Mouse (Mus musculus) mature B cell (primary cell): Measurements from ENCODE around the gene Jsrp1.
"Not testable (repeated sequence)": the region's sequence is repeated elsewhere in the genome, so short reads cannot be mapped to it uniquely, and the experiment has no call there.

Source experiments
- in situ Hi-C: fragments of 300-500 bp; cut with MboI; formaldehyde crosslinking; loops from 2 replicates; pipeline ENCODE4 v1.14.3; 2019

The Jsrp1 gene

DNA sequence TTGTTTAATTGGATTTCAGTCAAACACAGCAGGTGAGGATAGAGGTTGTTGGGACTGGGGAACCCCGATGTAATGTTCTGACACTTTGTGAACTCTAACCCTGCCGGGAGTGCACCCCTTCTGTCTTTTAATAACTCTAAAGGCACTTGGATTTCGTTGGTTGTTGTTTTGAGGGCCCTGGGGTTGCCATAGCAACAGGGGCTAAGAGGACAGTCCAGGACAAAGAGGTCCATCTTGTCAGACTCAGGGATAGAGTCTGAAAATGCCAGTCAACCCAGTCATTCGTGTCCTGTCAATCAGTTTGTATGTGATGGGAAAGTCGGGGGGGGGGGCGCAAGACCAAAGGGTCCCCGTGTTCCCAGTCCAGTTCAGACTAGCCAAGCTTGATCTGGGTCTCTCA, 19.5 kb upstream of the Jsrp1 start:
- in situ Hi-C loops: no loop called here

DNA sequence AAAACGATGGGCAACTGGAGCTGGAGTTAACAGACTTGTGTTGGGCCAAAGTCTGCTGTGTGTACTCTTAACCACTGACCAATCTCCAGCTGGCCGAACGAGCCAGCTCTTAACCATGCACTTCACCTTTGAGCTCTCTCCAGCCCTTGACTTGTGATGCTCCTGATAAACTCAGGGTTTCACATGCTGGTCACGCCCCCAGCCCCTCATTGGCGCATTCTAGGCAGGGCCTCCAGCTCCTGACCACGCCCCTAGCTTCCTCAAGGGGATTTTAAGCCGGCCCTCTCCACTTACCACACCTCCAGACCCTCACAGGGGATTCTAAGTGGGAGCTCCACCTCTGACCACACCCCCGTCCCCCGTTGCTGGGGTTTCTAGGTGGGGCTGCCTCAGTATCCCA, 17.8 kb upstream of the Jsrp1 start:
- in situ Hi-C loops: no loop called here

DNA sequence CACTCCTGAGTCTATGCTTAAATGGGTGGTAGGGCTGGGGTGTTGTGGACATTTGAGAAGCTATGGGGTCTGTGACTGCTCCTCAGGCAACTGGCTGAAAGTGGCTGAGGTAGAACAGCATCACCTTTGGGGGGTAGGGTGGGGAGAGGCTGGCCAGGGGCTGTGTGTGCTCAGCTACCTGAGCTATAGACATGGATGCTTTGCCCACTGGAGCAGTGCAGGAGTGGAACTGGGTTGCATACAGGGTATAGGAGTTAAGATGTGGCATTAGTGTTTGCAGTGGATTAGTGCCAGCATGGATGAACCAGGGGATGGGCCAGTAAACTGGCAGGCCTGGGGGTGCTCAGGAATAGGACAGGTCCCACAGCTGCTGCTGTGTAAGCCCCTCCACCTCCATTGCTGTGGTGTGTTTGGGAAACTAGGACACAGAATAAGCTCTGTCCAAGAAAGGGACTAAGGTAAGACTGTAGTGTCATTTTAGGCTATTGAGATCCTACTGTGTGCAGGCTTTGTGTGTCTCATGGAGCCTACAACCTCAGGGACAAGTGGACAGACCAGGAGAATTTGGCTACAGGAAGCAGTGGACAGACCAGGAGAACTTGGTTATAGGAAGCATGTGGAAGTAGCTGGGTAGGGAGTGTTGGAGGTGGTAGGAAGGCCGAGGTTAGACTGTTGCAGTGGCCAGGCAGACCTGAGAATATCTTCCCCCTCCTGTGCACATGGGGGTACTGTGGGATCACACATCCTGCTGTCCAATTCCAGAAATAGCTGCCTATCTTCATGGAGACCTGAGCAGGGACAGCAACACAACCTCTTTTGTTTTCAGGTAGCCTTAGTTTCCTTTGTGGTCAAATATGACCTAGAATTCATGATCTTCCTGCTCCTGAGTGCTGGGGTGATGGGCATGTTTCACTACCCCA, 16.3 kb upstream of the Jsrp1 start:
- in situ Hi-C loops: no loop called here

DNA sequence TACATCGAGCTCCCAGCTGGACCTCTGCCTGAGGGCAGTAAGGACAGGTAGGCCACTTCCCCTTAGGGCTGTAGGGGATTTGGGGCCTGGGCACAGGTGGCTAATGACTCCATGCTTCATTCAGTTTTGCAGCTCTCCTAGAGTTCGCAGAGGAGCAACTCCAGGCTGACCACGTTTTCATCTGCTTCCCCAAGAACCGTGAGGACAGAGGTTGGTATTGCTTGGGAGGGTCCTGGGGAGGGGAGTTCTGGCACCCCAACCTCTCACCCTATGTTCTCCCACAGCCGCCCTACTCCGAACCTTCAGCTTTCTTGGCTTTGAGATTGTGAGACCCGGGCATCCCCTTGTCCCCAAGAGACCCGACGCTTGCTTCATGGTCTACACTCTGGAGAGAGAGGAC, 15.3 kb upstream of the Jsrp1 start:
- in situ Hi-C loops: not testable (repeated sequence)

DNA sequence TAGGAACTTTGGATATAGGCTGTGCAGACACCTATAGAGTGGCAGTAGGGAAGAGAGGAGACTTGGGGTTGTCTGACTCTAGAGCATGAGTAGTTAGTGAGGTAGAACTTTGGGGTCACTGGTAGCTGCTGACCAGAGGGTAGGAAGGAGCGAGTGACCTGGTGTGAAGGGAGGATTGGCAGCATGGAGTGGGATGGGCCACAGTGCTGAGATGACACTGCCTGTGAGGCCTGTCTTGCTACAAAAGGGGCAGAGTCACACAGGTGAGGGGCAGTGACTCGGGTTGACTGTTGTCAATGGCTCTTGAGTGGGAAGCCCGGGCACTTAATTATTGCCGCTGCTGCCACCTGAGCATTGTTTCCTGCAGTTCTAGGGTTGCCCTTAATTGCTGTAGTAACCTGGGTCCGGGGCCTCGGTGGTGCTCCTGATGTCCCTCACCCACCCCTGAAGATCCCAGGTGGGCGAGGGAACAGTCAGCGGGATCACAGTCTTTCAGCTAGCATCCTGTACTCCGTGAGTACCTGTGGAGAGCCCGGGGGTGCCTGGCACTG, 14.6 kb upstream of the Jsrp1 start:
- in situ Hi-C loops: no loop called here

DNA sequence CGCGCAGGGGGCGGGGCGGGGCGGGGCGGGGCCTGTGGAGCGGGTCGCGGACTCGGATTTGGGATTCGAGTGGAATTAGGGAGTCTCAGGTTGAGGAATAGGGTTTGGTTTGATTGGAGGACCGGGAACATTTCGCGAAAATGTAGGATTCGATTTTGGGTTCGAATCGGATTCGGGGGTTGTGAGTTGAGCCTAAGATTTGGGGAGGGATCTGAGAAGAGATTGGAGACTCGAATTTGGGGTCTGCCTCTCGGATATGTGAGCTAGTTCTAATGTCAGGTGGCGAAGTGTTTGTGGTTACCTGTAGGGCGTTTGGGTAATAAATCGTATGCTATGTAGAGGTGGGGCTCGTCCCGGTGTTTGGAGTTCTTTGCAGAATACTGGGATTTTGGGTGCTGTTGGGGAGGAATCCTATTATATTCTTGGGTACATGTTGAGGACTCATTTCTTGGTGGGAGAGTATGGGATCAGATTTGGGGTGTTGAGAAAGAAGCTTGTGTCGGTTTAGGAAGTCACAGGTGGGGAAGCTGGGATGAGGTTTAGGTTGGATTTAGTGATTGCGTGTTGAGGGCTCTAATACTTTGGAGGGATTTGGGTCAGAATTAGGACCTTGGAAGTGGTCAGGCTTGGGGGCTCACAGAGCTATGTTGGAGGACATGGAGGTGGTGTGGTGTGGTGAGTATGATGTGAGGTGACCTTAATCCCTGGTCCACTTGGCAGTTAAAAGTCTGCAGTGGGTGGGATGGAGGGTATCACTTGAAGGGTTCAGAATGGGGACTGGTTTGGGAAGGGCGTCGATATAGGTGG, 14.0 kb upstream of the Jsrp1 start:
- in situ Hi-C loops: no loop called here

DNA sequence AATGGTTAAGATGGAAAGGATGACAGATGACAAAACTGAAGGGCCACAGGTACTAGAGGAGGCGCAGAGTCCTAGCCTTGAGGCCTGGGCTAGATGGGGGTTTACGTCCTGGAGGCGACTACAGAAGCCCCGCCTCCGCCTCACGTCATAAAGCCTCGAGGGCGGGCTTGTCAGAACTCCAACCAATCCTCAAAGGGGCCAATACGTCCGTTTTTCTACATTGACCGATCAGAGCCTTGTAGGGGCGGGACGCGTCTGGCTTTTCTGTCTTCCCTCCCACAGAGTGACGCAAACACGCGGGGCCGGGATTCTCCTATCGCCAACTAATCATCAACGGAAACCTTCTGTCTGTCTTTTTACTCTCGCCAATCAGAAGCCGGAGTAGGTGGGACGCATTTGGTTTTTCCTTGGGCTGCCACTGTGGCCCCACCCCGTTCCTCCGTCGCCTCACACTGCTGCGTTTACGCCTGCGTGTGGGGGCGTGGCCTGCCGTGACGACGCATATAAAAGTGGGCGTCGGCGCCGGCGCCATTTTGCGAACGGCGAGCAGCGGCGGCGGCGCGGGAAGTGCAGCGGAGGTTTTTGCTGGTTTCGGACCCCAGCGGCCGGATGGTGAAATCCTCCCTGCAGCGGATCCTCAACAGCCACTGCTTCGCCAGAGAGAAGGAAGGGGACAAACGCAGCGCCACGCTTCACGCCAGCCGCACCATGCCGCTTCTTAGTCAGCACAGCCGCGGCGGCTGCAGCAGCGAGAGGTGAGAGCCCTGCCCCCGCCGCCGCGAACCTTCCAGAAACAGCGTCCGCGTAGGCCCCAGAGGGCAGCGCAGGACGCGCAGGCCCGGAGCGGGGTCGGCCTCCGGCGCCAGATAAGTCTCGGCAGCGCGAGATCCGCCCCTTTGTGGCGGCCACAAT, 13.1 kb upstream of the Jsrp1 start, which contains the start of gene Oaz1:
Gene Oaz1, plus strand, starts transcription at position 506 of the 912 bp plus-strand sequence.
- in situ Hi-C loops: no loop called here

DNA sequence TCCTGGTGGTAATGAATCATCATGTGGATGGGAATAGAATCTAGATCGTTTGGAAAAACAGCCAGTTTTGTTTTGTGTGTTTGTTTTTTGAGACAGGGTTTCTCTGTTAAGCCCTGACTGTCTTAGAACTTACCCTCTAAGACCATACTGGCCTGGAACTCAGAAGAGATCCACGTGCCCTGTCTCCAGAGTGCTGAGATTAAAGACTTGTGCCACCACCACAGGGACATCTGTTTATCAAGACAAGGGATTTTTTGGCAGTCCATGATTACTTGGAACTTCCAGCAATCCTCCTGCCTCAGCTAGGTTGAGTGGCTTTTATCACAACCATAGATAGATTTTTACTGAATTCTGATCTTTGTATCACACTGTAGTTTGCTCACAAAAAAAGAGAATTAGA, 11.5 kb upstream of the Jsrp1 start:
- in situ Hi-C loops: loop anchor here (5.0 kb wide), 1 partner anchor 52 kb away; no protein-coding TSS in a partner anchor

DNA sequence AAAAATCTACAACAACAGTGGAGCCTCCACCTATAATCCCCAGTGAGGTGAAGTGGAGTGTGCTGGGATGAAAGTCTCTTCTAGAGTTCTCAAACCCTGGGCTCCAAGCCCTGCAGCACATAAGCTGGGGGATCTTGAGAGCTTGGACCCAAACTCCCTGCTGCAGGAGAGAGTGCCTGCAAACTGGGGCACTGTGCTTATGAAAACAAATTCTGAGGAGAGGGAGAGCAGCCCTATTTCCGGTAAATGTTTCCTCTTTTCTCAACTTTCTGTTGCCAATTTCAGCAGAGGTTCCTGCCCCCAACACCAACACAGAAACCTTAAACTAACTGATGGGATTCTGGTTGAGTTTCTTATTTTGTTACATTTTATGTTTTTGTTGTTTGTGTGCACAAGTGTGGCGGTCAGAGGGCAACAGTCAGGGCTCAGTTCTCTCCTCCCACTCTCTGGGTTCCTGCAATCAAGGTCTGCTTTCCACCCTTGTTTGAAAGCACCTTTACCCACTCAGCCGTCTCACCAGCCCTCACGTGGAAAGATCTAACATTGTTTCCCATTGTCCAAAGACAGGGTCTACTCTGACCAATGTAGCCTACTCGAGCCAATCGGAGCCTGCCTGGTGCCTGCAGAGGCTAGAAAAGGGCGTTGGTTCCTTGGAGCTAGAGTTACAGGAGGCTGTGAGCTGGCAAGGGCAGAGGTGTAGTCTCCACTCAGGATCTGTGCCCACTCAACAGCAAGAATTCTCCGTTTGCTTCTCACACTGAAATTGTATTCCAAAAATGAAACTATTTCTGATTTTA, 10.7 kb upstream of the Jsrp1 start:
- in situ Hi-C loops: loop anchor here (5.0 kb wide), 1 partner anchor 53 kb away; no protein-coding TSS in a partner anchor

DNA sequence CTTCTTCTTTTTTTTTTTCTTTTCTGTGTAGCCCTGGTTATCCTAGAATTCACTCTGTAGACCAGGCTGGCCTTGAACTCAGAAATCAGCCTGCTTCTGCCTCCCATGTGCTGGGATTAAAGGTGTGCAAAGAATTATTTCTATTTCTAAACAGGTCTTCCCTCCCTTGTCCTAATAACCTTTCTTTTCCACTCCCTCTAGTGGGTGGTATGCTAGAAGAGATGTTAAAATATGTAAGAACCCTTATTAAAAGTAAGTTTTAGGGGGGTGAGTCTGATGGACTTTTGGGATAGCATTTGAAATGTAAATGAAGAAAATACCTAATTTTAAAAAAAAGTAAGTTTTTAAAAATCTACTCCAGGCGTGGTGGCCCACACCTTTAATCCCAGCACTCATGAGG, 10.0 kb upstream of the Jsrp1 start:
- in situ Hi-C loops: loop anchor here (5.0 kb wide), 1 partner anchor 54 kb away; no protein-coding TSS in a partner anchor

DNA sequence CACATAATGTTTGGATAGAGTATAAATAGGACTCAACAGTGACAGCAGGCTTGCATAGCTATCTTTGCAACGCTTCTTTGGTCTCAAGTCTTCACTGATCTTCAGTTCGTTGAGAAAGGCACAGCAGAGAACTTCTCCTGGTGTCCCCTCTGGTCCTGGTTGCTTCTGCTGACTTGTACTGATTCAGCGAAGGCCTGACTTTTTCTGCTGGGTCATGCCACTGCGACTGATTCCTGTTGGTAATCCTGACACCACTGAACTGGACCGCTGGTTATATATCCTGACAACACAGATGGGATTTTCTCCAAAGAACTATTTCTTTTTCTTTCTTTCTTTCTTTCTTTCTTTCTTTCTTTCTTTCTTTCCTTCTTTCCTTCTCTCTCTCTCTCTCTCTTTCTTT, 9.2 kb upstream of the Jsrp1 start:
- in situ Hi-C loops: loop anchor here (5.0 kb wide), 1 partner anchor 55 kb away; no protein-coding TSS in a partner anchor

DNA sequence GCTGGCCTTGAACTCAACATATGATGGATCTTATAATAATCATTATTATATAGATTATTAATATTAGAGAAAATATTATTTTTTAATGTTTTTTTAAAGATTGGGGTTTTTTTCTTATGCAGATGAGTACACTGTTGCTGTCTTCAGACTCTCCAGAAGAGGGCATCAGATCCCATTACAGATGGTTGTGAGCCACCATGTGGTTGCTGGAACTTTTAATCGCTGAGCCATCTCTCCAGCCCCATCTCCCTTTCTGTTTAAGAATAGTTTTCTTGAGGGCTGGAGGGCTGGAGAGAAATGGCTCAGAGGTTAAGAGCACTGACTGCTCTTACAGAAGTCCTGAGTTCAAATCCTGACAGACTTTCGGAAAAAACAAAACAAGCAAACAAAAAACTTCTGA, 8.7 kb upstream of the Jsrp1 start:
- in situ Hi-C loops: loop anchor here (5.0 kb wide), 1 partner anchor 55 kb away; no protein-coding TSS in a partner anchor

DNA sequence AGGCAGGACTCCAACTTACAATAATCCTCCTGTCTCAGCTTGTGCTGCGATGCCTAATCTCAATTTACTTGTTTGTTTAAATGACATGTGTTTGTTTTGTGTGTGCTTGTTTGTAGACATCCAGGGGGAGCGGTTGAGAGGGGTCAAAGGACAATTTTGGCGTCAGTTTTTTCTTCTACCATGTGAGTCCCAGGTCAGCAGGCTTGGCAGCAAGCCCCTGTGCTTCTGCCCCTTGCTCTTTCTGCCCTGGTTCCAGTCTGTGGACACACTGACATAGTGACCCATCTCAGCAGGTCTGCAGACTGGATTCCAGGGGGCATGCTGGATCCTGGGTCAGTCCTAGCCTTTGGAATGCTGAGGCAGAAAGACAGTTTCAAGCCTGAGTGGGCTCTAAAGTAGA, 6.1 kb upstream of the Jsrp1 start:
- in situ Hi-C loops: no loop called here

DNA sequence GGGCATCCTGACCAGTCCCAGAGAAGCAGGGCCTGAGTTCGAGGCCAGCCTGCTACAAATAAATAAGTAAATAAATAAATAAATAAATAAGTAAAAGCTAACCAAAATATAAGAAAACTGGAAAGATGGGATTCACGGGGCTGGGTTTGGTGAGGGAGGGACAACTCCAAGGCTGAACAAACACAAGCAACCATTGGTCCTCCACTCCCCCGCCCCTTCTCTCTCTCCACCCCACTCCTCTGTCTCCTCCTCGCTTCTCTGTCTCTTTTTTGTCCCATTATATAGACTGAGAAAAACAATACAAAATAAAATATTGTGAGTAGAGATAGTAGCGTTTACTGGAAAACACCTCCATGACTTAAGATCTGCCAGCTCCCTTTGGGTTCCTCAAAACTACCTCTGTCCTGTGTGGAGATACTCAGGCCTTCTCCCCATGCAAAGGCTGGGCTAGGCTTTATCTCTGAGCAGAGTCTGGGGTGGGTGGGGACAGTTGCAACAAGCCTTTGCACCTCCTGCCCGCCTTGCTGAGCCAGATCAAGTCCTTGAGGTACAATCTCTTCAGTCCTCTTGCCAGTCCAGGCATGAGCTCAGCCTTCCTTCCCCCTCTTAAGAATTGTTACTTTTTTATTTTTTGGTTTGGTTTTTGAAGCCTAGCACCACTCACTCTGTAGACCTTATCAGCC, 5.4 kb upstream of the Jsrp1 start:
- in situ Hi-C loops: no loop called here

DNA sequence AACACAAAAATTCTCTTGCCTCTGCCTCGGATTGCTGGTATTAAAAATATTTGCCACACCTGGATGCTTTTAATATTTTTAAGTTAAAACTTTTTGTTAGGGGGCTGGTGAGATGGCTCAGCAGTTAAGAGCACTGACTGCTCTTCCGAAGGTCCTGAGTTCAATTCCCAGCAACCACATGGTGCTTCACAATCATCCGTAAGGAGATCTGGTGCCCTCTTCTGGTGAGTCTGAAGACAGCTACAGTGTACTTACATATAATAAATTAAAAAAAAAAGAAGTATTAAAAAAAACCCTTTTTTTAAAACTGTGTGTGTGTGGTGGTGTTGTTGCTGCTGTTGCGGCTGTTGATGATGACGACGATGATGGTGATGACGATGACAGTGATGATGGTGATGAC, 4.7 kb upstream of the Jsrp1 start:
- in situ Hi-C loops: not testable (repeated sequence)

DNA sequence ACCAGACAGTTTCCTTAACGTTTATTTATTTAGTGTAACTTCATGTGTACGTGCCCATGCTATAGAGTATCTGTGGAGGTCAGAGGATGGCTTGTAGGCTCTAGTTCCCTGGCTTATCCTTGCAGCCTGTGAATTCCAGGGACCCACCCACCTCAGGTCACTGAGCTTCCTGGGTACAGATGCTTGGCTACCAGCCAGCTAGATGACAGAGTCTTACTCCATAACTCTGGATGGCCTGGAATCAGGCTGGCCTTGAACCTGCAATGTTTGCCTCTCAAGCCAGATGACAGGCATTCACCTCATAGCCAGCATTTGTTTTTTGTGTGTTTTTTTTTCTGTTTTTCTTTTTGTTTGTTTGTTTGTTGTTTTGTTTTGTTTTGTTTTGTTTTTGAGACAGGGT, 3.9 kb upstream of the Jsrp1 start:
- in situ Hi-C loops: no loop called here

DNA sequence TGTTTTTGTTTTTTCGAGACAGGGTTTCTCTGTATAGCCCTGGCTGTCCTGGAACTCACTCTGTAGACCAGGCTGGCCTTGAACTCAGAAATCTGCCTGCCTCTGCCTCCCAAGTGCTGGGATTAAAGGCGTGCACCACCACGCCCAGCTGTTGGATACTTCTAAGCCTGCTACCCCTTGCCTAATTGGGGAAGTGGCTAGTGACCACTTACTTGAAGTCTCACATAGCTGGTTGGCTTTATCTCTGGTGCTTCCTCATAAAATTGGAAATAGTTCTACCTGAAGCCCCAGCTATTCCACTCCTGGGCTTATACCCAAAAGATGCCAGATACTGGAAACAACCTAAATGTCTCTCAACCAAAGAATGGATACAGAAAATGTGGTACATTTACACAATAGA, 3.0 kb upstream of the Jsrp1 start:
- in situ Hi-C loops: not testable (repeated sequence)

DNA sequence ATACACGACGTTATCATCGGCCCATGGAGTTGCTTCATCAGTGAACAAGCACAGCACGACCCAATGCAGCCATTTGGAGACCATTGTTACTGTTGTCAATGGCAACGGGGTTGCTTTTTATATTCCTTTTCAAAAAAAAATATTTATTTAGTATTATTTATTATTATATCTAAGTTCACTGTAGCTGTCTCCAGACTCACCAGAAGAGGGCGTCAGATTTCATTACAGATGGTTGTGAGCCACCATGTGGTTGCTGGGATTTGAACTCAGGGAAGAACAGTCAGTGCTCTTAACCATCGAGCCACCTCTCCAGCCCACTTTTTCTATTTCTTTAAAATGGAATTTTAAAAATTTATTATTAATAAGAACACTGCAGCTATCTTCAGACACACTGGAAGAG, 1.5 kb upstream of the Jsrp1 start:
- in situ Hi-C loops: no loop called here

DNA sequence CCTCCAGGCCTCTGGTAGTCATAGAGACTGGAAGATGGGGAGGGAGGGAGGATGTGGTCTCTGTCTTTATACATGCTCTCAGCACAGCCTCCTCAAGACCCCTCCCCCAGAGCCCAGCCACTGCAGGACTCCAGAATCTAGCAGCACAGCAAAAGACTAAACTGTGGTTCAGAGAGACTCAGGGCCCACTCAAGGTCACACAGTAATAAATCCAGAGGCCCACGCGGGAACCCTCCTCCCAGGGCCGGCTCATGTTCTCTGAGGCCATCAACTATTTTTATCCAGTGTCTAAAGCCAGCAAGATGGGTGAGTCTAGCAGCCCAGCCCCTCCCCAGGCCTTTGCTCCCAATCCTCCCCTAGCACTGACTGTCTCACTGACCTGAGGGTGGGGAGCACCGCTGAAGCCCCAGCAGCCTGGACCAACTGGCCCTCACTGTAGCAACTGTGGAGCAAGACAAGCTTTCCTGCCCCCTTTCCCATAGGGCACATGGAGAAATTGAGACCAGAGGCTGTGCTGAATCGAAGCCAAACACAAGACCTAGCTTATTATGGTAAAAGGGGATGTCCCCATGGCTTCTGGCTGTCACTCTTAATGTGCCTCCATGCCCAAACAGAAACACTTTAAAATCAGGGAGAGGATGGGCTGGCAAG, 782 bp downstream of the Jsrp1 start:
- in situ Hi-C loops: no loop called here
